ENCODE assay signal across 1 mouse cellular context in the genomic region with DNA sequence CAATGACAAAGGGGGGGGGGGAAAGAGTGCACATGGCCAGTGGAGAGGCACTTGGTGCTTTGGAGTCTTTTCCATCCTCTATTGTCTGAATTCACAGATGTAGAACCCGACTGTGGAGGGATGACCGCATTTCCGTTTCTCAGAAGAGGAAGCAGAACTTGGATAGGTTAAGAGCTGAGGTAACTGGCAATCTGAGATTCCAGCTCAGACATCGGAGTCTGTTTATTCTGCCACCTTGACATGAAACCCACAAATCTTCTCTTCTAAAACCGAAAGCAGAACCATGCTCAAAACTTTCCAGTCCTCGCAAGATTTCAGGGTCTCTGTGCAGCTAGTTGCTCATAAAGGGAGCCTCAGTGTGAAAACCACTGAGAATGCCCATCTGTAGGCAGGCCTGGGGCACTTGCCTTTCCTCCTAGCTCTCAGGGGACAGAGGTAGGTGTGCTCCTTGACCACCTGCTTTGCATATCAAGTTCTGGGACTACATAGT.
A peak's percentile ranks its signal among the peaks of the same experiment; 100 is the strongest.
TF ChIP-seq lines count a peak whose summit lies in the region.

No protein-coding gene starts in this region.

TF ChIP-seq in CH12.LX, 34 proteins besides CTCF, POLR2A, EP300 and RAD21 (continued from another document):
- TF ChIP-seq MEF2A (IDR thresholded peaks at IDR 0.05; ENCODE audit: borderline replicate concordance, low read depth, low read length) (peak; percentile 95), POLR2AphosphoS2 (IDR thresholded peaks at IDR 0.05; ENCODE audit: low read depth, low read length) (no peak), IRF4 (IDR thresholded peaks at IDR 0.05; ENCODE audit: low read depth, low read length) (peak; percentile 99), GABPA (IDR thresholded peaks at IDR 0.05; ENCODE audit: insufficient replicate concordance, low read depth, low read length) (no peak), MAFK (IDR thresholded peaks at IDR 0.05; ENCODE audit: insufficient replicate concordance, low read length) (peak; percentile 93), USF1 (IDR thresholded peaks at IDR 0.05; ENCODE audit: low read depth, low read length) (no peak), TCF12 (IDR thresholded peaks at IDR 0.05; ENCODE audit: low read depth, low read length) (peak; percentile 98), HCFC1 (IDR thresholded peaks at IDR 0.05; ENCODE audit: low read depth, low read length) (no peak), JUND (conservative IDR thresholded peaks at IDR 0.05; ENCODE audit: low read depth, low read length) (peak; percentile 90)
